Mouse (Mus musculus) forebrain, postnatal 0 days (tissue): Measurements from ENCODE around the gene Rtkn2. TPM values are rescaled to one million over a fixed set of nuclear protein-coding genes. Genes with fewer than 3 reads are reported as not detected.

Source experiments
- ATAC-seq: fragments of 200-750 bp; cut with Nextera tagmentation; 2 replicates; pipeline ENCODE4 v1.8.0; 2017; ENCODE audit warnings: mild to moderate bottlenecking, moderate library complexity
- DNase-seq: peaks from one replicate; pipeline ENCODE4 v3.0.0-alpha.2; 2015
- H3K27ac ChIP-seq: fragments of 300-500 bp; sonication (generic); 2 replicates; pipeline ENCODE4 v1.5.1; 2014; ENCODE audit warnings: low read depth, mild to moderate bottlenecking, antibody characterized with exemption, low read length, moderate library complexity, mixed read lengths
- H3K27me3 ChIP-seq: fragments of 300-500 bp; sonication (generic); 2 replicates; pipeline ENCODE4 v1.6.1; 2014; ENCODE audit warnings: mild to moderate bottlenecking, low read length, mixed read lengths; ENCODE audit not compliant: insufficient read depth
- H3K36me3 ChIP-seq: fragments of 300-500 bp; sonication (generic); 2 replicates; pipeline ENCODE4 v1.6.1; 2014; ENCODE audit warnings: mild to moderate bottlenecking, moderate library complexity; ENCODE audit not compliant: insufficient read depth
- H3K4me1 ChIP-seq: fragments of 300-500 bp; sonication (generic); 2 replicates; pipeline ENCODE4 v1.6.1; 2014; ENCODE audit warnings: antibody characterized with exemption; ENCODE audit not compliant: insufficient read depth
- H3K4me2 ChIP-seq: fragments of 300-500 bp; sonication (generic); 2 replicates; pipeline ENCODE4 v1.6.1; 2014; ENCODE audit warnings: low read depth, mild to moderate bottlenecking, moderate library complexity
- H3K4me3 ChIP-seq: fragments of 300-500 bp; sonication (generic); 2 replicates; pipeline ENCODE4 v1.5.1; 2014; ENCODE audit warnings: low read depth, low read length, mixed read lengths
- H3K9ac ChIP-seq: fragments of 300-500 bp; sonication (generic); 2 replicates; pipeline ENCODE4 v1.6.1; 2014; ENCODE audit warnings: mild to moderate bottlenecking
- H3K9me3 ChIP-seq: fragments of 300-500 bp; sonication (generic); 2 replicates; pipeline ENCODE4 v1.6.1; 2016; ENCODE audit warnings: low read length
- CTCF ChIP-seq: sonication (generic); IDR thresholded peaks from 2 replicates; pipeline ENCODE4 v1.5.1; 2016; ENCODE audit warnings: antibody characterized with exemption, control low read depth, low read depth
- WGBS: fragments of 180-500 bp; shearing (Covaris S2); extraction: QIAGEN DNeasy Blood & Tissue Kit; methylation state at CpG from one replicate; pipeline ENCODE4 v1.1.7; 2014; 5-methylcytosine and 5-hydroxymethylcytosine counted together
- polyA plus RNA-seq: library from polyadenylated mRNA; unstranded; fragments of >200 nt; fragmentation: Nextera tagmentation; extraction: Ambion mirVana; gene quantifications from 2 replicates; pipeline ENCODE4 v1.2.1, GENCODE M21; 2015
- total RNA-seq: library from RNA; depleted of rRNA; stranded (reverse); fragments of >200 nt; gene quantifications from 2 replicates; pipeline ENCODE4 v1.2.3, GENCODE M21; 2014

The Rtkn2 gene
- total and polyA plus RNA-seq, 2 experiments from 2014 or later: 4.2 to 4.9 TPM

GRCm38 (mm10) chr10:68006491-68006890 lies 27.1 kb downstream of the Rtkn2 start:
- H3K27me3 ChIP-seq: no peaks in the 10 kb centered on the region
- H3K27ac ChIP-seq: no peak overlapping the region
- H3K4me3 ChIP-seq: no peak overlapping the region
- DNase-seq: no peak
- ATAC-seq: no peak
- TF ChIP-seq CTCF: no peak
- no peak overlapping the region for H3K4me2 ChIP-seq
- no peak overlapping the region for H3K9ac ChIP-seq
- H3K36me3 ChIP-seq: no peaks in the 10 kb centered on the region
- H3K4me1 ChIP-seq: 0 out of 2 replicates have a peak, but pooled peaks cover 2% of the 10 kb centered on the region
- H3K9me3 ChIP-seq: no peaks in the 10 kb centered on the region
- WGBS: 95% methylated on average over 11 of the region's 11 CpGs

GRCm38 (mm10) chr10:68007103-68007502 lies 27.7 kb downstream of the Rtkn2 start:
- ATAC-seq: no peak
- Histone ChIP-seq H3K4me3 (no peak overlapping the region), H3K4me1 (0 out of 2 replicates have a peak, but pooled peaks cover 2% of the 10 kb centered on the region), H3K9ac (no peak overlapping the region), H3K9me3 (no peaks in the 10 kb centered on the region), H3K27me3 (no peaks in the 10 kb centered on the region), H3K27ac (no peak overlapping the region), H3K4me2 (no peak overlapping the region), H3K36me3 (no peaks in the 10 kb centered on the region)
- no peak for TF ChIP-seq CTCF
- 92% methylated on average over 6 of the region's 6 CpGs for whole genome bisulfite sequencing
- no peak for DNase-seq

- Histone ChIP-seq H3K4me3 (no peak overlapping the region), H3K4me2 (no peak overlapping the region), H3K27ac (no peak overlapping the region), H3K9ac (no peak overlapping the region), H3K36me3 (no peaks in the 10 kb centered on the region), H3K4me1 (0 out of 2 replicates have a peak, but pooled peaks cover 2% of the 10 kb centered on the region), H3K27me3 (no peaks in the 10 kb centered on the region), H3K9me3 (no peaks in the 10 kb centered on the region)
- ATAC-seq: no peak
- DNase-seq: no peak
- 87% methylated on average over 13 of the region's 13 CpGs for WGBS
- TF ChIP-seq CTCF: no peak
These were observed 29.0 kb downstream of the Rtkn2 start for GRCm38 (mm10) chr10:68008198-68008955.

- H3K4me1 ChIP-seq: 0 out of 2 replicates have a peak, but pooled peaks cover under 1% of the 10 kb centered on the region
- DNase-seq (no peak), ATAC-seq (no peak)
- no peaks in the 10 kb centered on the region for H3K36me3 ChIP-seq
- H3K4me3 ChIP-seq: no peak overlapping the region
- H3K9me3 ChIP-seq: no peaks in the 10 kb centered on the region
- WGBS: 97% methylated on average over 9 of the region's 9 CpGs
- H3K9ac ChIP-seq: no peak overlapping the region
- no peak overlapping the region for H3K27ac ChIP-seq
- no peaks in the 10 kb centered on the region for H3K27me3 ChIP-seq
- no peak for TF ChIP-seq CTCF
- no peak overlapping the region for H3K4me2 ChIP-seq
These were observed 29.9 kb downstream of the Rtkn2 start for GRCm38 (mm10) chr10:68009301-68009700.

DNA sequence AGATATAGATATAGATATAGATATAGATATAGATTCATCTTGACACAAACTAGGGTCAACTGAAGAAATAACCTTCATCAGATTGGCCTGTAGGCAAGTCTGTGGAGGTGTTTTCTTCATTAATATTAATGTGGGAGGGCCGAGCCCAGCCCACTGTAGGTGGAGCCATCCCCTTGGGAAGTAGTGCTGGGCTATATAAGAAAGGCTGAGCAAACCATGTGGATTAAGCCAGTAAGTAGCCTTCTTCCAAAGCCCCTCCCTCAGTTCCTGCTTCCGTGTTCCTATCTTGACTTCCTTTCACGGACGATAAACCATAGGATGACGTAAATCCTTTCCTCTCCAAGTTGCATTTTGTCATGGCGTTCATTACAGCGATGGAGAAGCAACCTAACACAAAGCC lies 30.5 kb downstream of the Rtkn2 start:
- no peak overlapping the region for H3K9ac ChIP-seq
- H3K36me3 ChIP-seq: no peaks in the 10 kb centered on the region
- H3K4me1 ChIP-seq: no peaks in the 10 kb centered on the region
- H3K27ac ChIP-seq: no peak overlapping the region
- no peak overlapping the region for H3K4me3 ChIP-seq
- DNase-seq (no peak), ATAC-seq (no peak)
- no peak for TF ChIP-seq CTCF
- 98% methylated on average over 7 of the region's 7 CpGs for WGBS
- no peaks in the 10 kb centered on the region for H3K27me3 ChIP-seq
- no peaks in the 10 kb centered on the region for H3K9me3 ChIP-seq
- no peak overlapping the region for H3K4me2 ChIP-seq

- Histone ChIP-seq H3K4me2 (no peak overlapping the region), H3K36me3 (no peaks in the 10 kb centered on the region)
- WGBS: 97% methylated on average over 2 of the region's 2 CpGs
These were observed 33.8 kb downstream of the Rtkn2 start for GRCm38 (mm10) chr10:68013137-68013536.

DNA sequence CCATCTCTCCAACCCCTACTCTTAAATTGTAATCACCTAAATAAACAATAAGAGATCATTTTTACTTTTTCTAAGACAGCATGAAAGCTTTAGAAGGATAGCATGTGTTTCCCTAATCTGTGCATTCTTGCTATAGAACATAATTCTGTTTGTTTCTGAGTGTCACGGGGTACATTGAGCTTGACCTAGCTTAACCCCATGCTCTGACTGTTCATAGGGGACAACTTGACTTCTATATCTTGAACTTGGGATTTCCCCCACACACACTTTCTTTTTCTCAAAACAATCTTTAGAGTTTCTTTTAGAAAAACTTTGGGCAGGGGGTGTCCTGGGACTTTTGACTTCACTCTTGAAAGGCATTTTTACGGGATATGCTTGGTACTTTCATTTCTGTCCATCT lies 41.4 kb downstream of the Rtkn2 start:
- Histone ChIP-seq H3K27me3 (no peaks in the 10 kb centered on the region), H3K36me3 (peaks cover 3% of the 10 kb centered on the region; the same call in 1 of the 2 replicates), H3K4me3 (no peak overlapping the region), H3K4me2 (no peak overlapping the region), H3K4me1 (peaks cover 4% of the 10 kb centered on the region; the same call in 1 of the 2 replicates), H3K27ac (no peak overlapping the region), H3K9ac (no peak overlapping the region), H3K9me3 (no peaks in the 10 kb centered on the region)
- no peak for TF ChIP-seq CTCF
- ATAC-seq (no peak), DNase-seq (no peak)
- WGBS: 95% methylated on average over 2 of the region's 2 CpGs

More at GRCm38 (mm10) chr10:68013137-68013536, 33.8 kb downstream of the Rtkn2 start:
- ATAC-seq (no peak), DNase-seq (no peak)
- Histone ChIP-seq H3K4me3 (no peak overlapping the region), H3K27me3 (no peaks in the 10 kb centered on the region), H3K9ac (no peak overlapping the region), H3K9me3 (no peaks in the 10 kb centered on the region), H3K27ac (no peak overlapping the region), H3K4me1 (no peaks in the 10 kb centered on the region)
- TF ChIP-seq CTCF: peak; percentile 67
